Mouse (Mus musculus): ENCODE data around the gene C2cd5. TPM values are rescaled to one million over a fixed set of nuclear protein-coding genes. Genes with fewer than 3 reads are reported as not detected.

Gene C2cd5
- polyA plus RNA-seq, 1 experiment from 2014 or later, result 23.7 TPM

- Histone ChIP-seq H3K4me2 (ENCODE audit: low read depth, low read length) (no peak overlapping the region), H3K4me3 (ENCODE audit: low read length) (no peak overlapping the region), H3K4me1 (ENCODE audit: control insufficient read depth, insufficient read depth, low read length) (no peaks in the 10 kb centered on the region), H3K27ac (ENCODE audit: low read length) (no peak overlapping the region), H3K9ac (ENCODE audit: low read length) (no peak overlapping the region), H3K27me3 (ENCODE audit: control insufficient read depth, insufficient read depth, low read length) (no peaks in the 10 kb centered on the region), H3K9me3 (replicated peaks; ENCODE audit: control insufficient read depth, low read length) (peaks cover 10% of the 10 kb centered on the region), H3K36me3 (ENCODE audit: control insufficient read depth, insufficient read depth) (no peaks in the 10 kb centered on the region)
- 82% methylated on average over 3 of the region's 3 CpGs for WGBS
- ATAC-seq (replicated peaks; ENCODE audit: extremely low read depth, insufficient read depth, low FRiP score), result no peak
Observed at GRCm38 (mm10) chr6:143129952-143130351, 30.0 kb upstream of the C2cd5 start.

- Histone ChIP-seq H3K4me1 (ENCODE audit: control insufficient read depth, insufficient read depth, low read length) (no peaks in the 10 kb centered on the region), H3K36me3 (ENCODE audit: control insufficient read depth, insufficient read depth) (no peaks in the 10 kb centered on the region), H3K4me2 (ENCODE audit: low read depth, low read length) (no peak overlapping the region), H3K9me3 (replicated peaks; ENCODE audit: control insufficient read depth, low read length) (peaks cover 10% of the 10 kb centered on the region), H3K27ac (ENCODE audit: low read length) (no peak overlapping the region), H3K4me3 (ENCODE audit: low read length) (no peak overlapping the region), H3K9ac (ENCODE audit: low read length) (no peak overlapping the region), H3K27me3 (ENCODE audit: control insufficient read depth, insufficient read depth, low read length) (no peaks in the 10 kb centered on the region)
- 88% methylated on average over 7 of the region's 7 CpGs for WGBS
- ATAC-seq (replicated peaks; ENCODE audit: extremely low read depth, insufficient read depth, low FRiP score), result no peak
Observed at GRCm38 (mm10) chr6:143129466-143129865, 29.5 kb upstream of the C2cd5 start.

DNA sequence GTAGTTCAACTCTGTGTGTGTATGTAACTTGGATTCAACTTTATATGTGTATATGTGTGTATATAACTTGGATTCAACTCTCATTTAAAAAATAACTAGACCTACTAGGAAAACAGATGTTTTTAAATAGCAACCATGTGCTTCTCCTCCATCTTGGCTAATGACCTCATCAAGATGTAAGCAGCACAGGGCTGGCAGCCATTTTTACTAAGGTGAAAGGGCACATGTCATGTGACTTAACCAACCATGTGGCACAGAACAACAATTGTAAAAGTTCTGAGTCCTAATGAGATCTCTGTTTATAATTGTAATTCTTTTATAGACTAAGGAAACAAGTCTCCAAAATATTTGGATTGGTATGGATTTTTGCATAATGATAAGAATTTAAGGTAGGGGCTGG is 25.8 kb upstream of the C2cd5 start:
- Histone ChIP-seq H3K4me3 (ENCODE audit: low read length) (no peak overlapping the region), H3K27me3 (ENCODE audit: control insufficient read depth, insufficient read depth, low read length) (no peaks in the 10 kb centered on the region), H3K9me3 (replicated peaks; ENCODE audit: control insufficient read depth, low read length) (peaks cover 8% of the 10 kb centered on the region), H3K9ac (ENCODE audit: low read length) (no peak overlapping the region), H3K27ac (ENCODE audit: low read length) (no peak overlapping the region), H3K4me1 (ENCODE audit: control insufficient read depth, insufficient read depth, low read length) (no peaks in the 10 kb centered on the region), H3K36me3 (ENCODE audit: control insufficient read depth, insufficient read depth) (no peaks in the 10 kb centered on the region), H3K4me2 (ENCODE audit: low read depth, low read length) (no peak overlapping the region)
- ATAC-seq (replicated peaks; ENCODE audit: extremely low read depth, insufficient read depth, low FRiP score), result no peak

GRCm38 (mm10) chr6:143119325-143119724 is 19.4 kb upstream of the C2cd5 start:
- Histone ChIP-seq H3K9me3 (replicated peaks; ENCODE audit: control insufficient read depth, low read length) (no peaks in the 10 kb centered on the region), H3K27me3 (ENCODE audit: control insufficient read depth, insufficient read depth, low read length) (no peaks in the 10 kb centered on the region), H3K9ac (ENCODE audit: low read length) (no peak overlapping the region), H3K4me2 (ENCODE audit: low read depth, low read length) (no peak overlapping the region), H3K36me3 (ENCODE audit: control insufficient read depth, insufficient read depth) (no peaks in the 10 kb centered on the region), H3K4me1 (ENCODE audit: control insufficient read depth, insufficient read depth, low read length) (peaks cover 5% of the 10 kb centered on the region), H3K27ac (ENCODE audit: low read length) (no peak overlapping the region), H3K4me3 (ENCODE audit: low read length) (no peak overlapping the region)
- 87% methylated on average over 6 of the region's 6 CpGs for WGBS
- ATAC-seq (replicated peaks; ENCODE audit: extremely low read depth, insufficient read depth, low FRiP score), result no peak

DNA sequence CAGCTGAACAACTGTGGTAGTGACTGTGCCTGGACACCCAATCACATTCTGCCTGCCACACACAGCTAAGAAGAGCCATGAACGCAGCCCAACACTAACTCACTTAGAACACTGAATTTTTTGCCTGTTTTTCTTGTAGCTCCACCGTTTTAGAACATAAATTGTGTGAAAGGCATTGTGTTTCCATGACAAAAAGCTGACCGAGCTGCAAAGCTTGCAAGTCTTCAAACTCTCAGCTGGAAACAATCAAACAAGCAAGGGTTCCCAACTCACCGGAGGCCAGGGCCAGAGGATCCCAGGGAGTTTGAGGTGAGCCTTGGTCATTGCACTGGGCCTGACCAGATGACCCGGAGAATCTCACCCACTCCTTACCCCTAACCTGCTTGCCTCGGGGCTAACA is 16.8 kb upstream of the C2cd5 start:
- no peak for ATAC-seq (replicated peaks; ENCODE audit: extremely low read depth, insufficient read depth, low FRiP score)
- Histone ChIP-seq H3K36me3 (ENCODE audit: control insufficient read depth, insufficient read depth) (no peaks in the 10 kb centered on the region), H3K4me3 (ENCODE audit: low read length) (no peak overlapping the region), H3K27ac (ENCODE audit: low read length) (no peak overlapping the region), H3K9ac (ENCODE audit: low read length) (no peak overlapping the region), H3K27me3 (ENCODE audit: control insufficient read depth, insufficient read depth, low read length) (no peaks in the 10 kb centered on the region), H3K9me3 (replicated peaks; ENCODE audit: control insufficient read depth, low read length) (no peaks in the 10 kb centered on the region), H3K4me2 (ENCODE audit: low read depth, low read length) (no peak overlapping the region), H3K4me1 (ENCODE audit: control insufficient read depth, insufficient read depth, low read length) (peaks cover 5% of the 10 kb centered on the region)
- WGBS, result 62% methylated on average over 6 of the region's 6 CpGs

DNA sequence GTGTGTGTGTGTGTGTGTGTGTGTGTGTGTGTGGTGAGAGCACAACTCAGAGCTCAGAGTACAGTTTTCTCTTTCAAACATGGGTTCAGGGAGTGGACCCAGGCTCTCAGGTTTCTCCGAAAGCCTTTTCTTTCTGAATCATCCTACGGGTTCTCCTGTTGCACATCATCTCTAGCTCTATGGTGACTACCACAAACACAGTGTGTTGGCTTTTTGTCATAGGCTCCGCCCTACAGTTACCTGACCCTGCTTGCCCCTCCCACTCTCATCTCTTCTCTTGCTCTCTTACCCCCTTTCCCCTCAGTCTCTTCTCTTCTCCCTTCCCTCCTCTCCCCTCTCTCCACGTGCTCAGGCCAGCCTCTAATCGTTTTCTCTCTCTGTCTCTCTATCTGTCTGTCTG is 15.6 kb upstream of the C2cd5 start:
- ATAC-seq (replicated peaks; ENCODE audit: extremely low read depth, insufficient read depth, low FRiP score), result 0 out of 2 replicates have a peak, but pooled peaks have one; percentile 5
- Histone ChIP-seq H3K4me1 (ENCODE audit: control insufficient read depth, insufficient read depth, low read length) (peaks cover 5% of the 10 kb centered on the region), H3K27ac (ENCODE audit: low read length) (no peak overlapping the region), H3K4me2 (ENCODE audit: low read depth, low read length) (no peak overlapping the region), H3K9me3 (replicated peaks; ENCODE audit: control insufficient read depth, low read length) (no peaks in the 10 kb centered on the region), H3K27me3 (ENCODE audit: control insufficient read depth, insufficient read depth, low read length) (no peaks in the 10 kb centered on the region), H3K4me3 (ENCODE audit: low read length) (no peak overlapping the region), H3K36me3 (ENCODE audit: control insufficient read depth, insufficient read depth) (no peaks in the 10 kb centered on the region), H3K9ac (ENCODE audit: low read length) (no peak overlapping the region)
- WGBS, result 72% methylated on average over 5 of the region's 5 CpGs

DNA sequence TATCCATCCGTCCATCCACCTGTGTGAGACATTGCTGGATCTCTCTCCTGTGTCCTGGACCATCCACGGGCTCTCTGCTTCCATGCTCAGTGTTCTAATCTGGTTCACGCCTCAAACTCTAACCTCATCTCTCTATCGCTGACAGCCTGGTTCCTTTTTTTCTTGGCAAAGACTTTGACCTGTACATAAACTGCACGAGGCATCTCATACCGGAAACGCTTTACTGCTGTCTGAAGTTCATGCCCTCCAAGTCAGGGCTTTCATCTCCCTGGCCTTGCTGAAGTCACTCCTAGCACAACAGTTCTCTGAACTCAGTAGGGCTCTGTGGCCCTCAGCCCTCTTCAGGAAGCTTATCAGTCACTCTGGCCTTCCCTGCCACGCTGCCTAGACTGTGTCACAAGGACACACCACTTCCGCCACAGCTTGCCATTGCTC is 15.1 kb upstream of the C2cd5 start:
- Histone ChIP-seq H3K4me3 (ENCODE audit: low read length) (no peak overlapping the region), H3K9me3 (replicated peaks; ENCODE audit: control insufficient read depth, low read length) (no peaks in the 10 kb centered on the region), H3K36me3 (ENCODE audit: control insufficient read depth, insufficient read depth) (no peaks in the 10 kb centered on the region), H3K4me2 (ENCODE audit: low read depth, low read length) (peak overlapping the region; percentile 36; the same call in 1 of the 2 replicates), H3K27me3 (ENCODE audit: control insufficient read depth, insufficient read depth, low read length) (no peaks in the 10 kb centered on the region), H3K4me1 (ENCODE audit: control insufficient read depth, insufficient read depth, low read length) (peaks cover 5% of the 10 kb centered on the region), H3K9ac (ENCODE audit: low read length) (peak overlapping the region; percentile 7; the same call in 1 of the 2 replicates), H3K27ac (ENCODE audit: low read length) (peak overlapping the region; percentile 65)
- peak; percentile 71 for ATAC-seq (replicated peaks; ENCODE audit: extremely low read depth, insufficient read depth, low FRiP score)
- 24% methylated on average over 9 of the region's 9 CpGs for WGBS

DNA sequence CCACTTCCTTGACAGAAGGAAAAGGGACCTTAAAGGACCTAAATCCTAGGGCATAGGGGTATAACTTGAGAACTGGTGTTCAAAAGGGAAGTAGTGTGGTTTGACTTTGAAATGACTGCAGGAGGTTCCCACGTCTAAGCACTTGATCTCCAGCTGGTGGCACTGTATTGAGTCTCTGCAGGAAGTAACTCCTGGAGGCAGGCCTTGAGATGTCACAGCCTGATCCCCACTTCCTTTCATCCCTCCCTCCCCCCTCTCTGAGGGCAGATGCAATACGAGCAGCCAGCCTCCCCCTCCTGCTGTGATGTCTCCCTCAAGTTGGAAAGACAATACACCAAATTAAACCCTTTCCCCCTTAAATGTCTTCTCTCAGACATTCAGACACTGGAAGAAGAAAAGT is 14.6 kb upstream of the C2cd5 start:
- Histone ChIP-seq H3K27ac (ENCODE audit: low read length) (peak overlapping the region; percentile 65), H3K4me3 (ENCODE audit: low read length) (no peak overlapping the region), H3K4me2 (ENCODE audit: low read depth, low read length) (peak overlapping the region; percentile 36; the same call in 1 of the 2 replicates), H3K9ac (ENCODE audit: low read length) (no peak overlapping the region), H3K4me1 (ENCODE audit: control insufficient read depth, insufficient read depth, low read length) (peaks cover 5% of the 10 kb centered on the region), H3K27me3 (ENCODE audit: control insufficient read depth, insufficient read depth, low read length) (no peaks in the 10 kb centered on the region), H3K9me3 (replicated peaks; ENCODE audit: control insufficient read depth, low read length) (no peaks in the 10 kb centered on the region), H3K36me3 (ENCODE audit: control insufficient read depth, insufficient read depth) (no peaks in the 10 kb centered on the region)
- ATAC-seq (replicated peaks; ENCODE audit: extremely low read depth, insufficient read depth, low FRiP score), result peak; percentile 67; the same call in 1 of the 2 replicates
- WGBS, result 18% methylated on average over 2 of the region's 2 CpGs

DNA sequence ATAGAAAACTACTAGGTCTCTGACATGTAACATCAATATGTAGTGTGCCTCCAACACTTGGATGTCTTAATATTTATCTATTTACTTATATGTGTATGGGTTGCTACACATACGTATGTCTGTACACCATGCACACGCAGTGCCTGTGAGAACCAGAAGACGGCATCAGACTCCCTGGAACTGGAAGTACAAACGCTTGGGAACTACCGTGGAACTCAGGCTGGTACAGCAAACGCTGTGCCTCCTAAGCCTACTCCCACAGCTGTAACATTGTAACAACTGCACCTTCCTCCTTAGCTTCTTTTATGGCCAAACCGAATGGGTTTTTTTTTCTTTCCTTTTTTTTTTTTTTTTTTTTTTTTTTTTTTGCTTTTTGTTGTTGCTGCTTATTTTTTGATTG is 10.4 kb upstream of the C2cd5 start:
- no peaks in the 10 kb centered on the region for H3K9me3 ChIP-seq (replicated peaks; ENCODE audit: control insufficient read depth, low read length)
- no peaks in the 10 kb centered on the region for H3K27me3 ChIP-seq (ENCODE audit: control insufficient read depth, insufficient read depth, low read length)
- 80% methylated on average over 7 of the region's 7 CpGs for WGBS
- no peak overlapping the region for H3K4me3 ChIP-seq (ENCODE audit: low read length)
- H3K4me1 ChIP-seq (ENCODE audit: control insufficient read depth, insufficient read depth, low read length), result peaks cover 5% of the 10 kb centered on the region
- H3K9ac ChIP-seq (ENCODE audit: low read length), result no peak overlapping the region
- no peak overlapping the region for H3K4me2 ChIP-seq (ENCODE audit: low read depth, low read length)
- no peak for ATAC-seq (replicated peaks; ENCODE audit: extremely low read depth, insufficient read depth, low FRiP score)
- H3K36me3 ChIP-seq (ENCODE audit: control insufficient read depth, insufficient read depth), result no peaks in the 10 kb centered on the region
- no peak overlapping the region for H3K27ac ChIP-seq (ENCODE audit: low read length)
